Mouse (Mus musculus): Measurements from ENCODE around the gene Gm136. TPM values are rescaled to one million over a fixed set of nuclear protein-coding genes. Genes with fewer than 3 reads are reported as not detected.
"Not testable (repeated sequence)": the region's sequence is repeated elsewhere in the genome, so short reads cannot be mapped to it uniquely, and the experiment has no call there.

Gene Gm136
- total RNA-seq (2021), result not detected
- not detected in 2 replicates for polyA plus RNA-seq (2012; rRNA removed)
- long read RNA-seq, result 0 reads

- no peak for DNase-seq
These were observed at the start of gene Gm136 for GRCm38 (mm10) chr4:34756163-34756562. TSS of gene Gm136 (minus strand) at chr4:34756263.

GRCm38 (mm10) chr4:34801166-34802034 lies 45.3 kb upstream of the Gm136 start:
- DNase-seq, result no peak

- no peak for DNase-seq
These were observed 41.9 kb upstream of the Gm136 start for GRCm38 (mm10) chr4:34798005-34798404.

GRCm38 (mm10) chr4:34797294-34797983 lies 41.4 kb upstream of the Gm136 start:
- DNase-seq, result no peak

GRCm38 (mm10) chr4:34796294-34796693 lies 40.2 kb upstream of the Gm136 start:
- no peak for DNase-seq

DNA sequence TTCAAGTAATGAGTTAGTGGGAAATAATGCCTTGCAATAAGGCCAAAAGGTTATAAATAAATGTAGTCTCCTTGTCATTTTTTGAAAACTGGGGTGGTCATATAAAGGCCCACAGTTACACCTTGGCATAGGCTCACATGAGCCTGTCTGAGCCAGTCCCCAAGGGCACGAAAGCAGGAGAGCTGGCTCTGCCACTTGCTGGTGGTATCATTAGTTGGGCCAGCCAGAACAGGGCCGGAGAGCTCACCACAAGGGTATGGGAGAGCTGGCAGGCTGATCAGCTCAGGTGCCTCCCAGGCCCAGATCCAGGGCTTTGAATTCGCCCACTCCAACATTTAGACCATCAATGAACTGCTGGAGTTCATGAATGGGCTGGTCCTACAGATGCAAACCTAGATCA lies 30.4 kb upstream of the Gm136 start:
- no peak for DNase-seq

GRCm38 (mm10) chr4:34785646-34786045 lies 29.6 kb upstream of the Gm136 start:
- DNase-seq, result no peak

DNA sequence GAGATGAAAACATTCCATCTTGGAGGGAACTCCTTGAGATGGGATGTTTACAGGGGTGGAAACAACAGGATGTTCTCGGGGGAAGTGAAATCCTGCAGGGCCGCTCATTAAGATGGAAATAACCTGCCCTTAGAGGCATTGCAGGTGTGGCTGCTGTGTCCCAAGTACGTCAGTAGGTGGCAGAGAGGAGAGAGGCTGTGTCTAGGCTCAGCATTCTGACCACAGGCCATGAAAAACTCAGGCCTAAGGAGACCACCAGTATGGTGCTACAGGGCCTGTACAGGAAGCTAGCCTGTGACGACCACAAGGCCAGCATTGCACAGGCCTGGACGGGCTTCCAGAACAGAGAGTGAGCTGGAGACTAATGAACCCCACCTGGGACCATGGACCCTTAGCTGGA lies 28.8 kb upstream of the Gm136 start:
- no peak for DNase-seq

- no peak for DNase-seq
These were observed 26.7 kb upstream of the Gm136 start for GRCm38 (mm10) chr4:34782730-34783129.

DNA sequence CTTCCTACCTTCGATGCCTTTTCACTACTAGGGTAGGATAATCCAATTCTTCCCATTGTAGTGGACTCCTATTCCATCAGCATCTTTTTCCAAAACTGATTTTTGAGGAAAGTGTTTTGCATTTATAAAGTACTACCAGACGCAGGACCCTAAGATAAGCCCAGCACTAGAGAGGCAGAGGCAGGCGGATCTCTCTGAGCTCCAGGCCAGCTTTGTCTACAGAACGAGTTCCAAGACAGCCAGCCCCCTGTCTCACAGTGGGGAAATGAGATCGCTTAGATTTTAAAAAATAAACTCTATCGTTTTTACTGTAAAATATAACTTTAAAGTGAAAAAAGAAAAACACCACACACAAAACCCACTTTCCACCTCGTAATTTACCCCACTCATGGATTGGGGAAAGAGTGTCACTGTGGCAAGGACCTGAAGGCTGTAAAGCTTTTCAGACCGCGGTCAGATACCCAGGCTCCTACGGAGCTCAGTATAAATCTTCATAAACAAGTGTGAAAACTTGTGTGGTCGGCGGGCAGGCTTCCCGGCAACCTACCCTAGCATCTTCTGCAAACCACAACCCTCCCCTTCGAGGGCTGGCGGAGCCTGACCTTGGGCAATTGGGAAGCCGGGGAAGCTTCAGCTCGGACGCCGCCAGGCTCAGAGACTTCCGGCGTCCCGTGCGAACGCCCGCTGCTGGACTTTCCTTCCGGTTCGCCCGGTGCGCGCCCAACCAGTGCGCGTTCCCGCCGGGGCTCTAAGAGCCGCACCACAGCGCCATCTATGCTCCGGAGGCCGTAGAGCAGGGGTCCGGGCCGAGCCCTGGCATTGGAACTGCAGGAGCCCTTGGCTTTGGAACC lies 21.8 kb upstream of the Gm136 start, which contains the start of gene Smim8:
Smim8 (minus strand) TSS at position 747 of the 851 bp plus-strand sequence.
- peak; percentile 94 for DNase-seq

GRCm38 (mm10) chr4:34771652-34772371 lies 15.7 kb upstream of the Gm136 start:
- DNase-seq, result no peak

DNA sequence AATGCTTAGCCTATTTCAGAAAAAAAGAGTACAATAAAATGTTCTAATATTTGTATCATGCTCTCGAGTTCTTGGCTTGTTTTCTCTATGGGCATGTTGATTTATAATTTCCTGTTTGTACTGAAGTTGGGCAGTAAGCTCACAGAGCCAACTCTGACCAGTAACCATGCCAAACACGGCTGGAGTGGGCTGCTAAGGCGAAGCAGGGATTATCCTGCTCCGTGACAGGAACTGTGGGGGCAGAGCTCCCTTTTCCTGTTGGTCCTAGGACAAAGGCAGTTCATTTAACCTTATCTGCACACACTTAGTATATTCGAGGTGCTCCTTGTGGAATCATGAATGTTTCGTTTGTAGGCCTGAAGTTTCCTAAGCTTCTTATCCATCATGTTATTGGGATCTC lies 6.8 kb downstream of the Gm136 start:
- peak; percentile 44 for DNase-seq

GRCm38 (mm10) chr4:34734461-34734860 lies 21.6 kb downstream of the Gm136 start:
- no peak for DNase-seq

GRCm38 (mm10) chr4:34733415-34733814 lies 22.6 kb downstream of the Gm136 start:
- not testable (repeated sequence) for DNase-seq

DNA sequence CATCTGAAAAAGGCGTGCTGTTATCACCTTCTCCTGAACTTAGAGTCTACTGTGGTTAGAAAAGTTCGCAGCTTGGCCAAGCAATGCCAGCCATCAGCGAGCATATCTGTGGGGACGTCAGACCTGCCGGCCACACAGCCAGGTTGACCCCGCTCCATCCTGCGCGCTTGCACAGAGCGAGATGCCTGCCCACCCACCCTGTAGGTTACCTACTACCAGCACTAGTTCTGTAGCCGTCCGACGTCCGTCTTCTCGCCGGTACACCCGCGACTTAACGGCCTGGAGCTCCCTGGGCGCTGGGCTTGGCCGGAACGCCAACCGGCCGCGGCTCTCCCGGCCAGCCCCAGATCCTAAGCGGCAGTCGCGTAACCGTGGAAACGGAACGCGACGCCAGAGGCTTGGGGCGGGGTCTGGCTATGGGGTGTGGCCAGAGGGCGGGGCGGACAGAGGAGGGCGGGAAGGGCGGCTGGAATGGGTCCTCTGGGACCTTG lies 26.2 kb downstream of the Gm136 start, which contains the start of gene Cfap206:
Cfap206 (minus strand) TSS at position 356 of the 491 bp plus-strand sequence.
- DNase-seq, result peak; percentile 88

GRCm38 (mm10) chr4:34725710-34726109 lies 30.4 kb downstream of the Gm136 start:
- DNase-seq, result not testable (repeated sequence)

- DNase-seq, result no peak
These were observed 31.8 kb downstream of the Gm136 start for GRCm38 (mm10) chr4:34724306-34724705.

- no peak for DNase-seq
These were observed 32.9 kb downstream of the Gm136 start for GRCm38 (mm10) chr4:34723186-34723585.

- no peak for DNase-seq
These were observed 35.8 kb downstream of the Gm136 start for GRCm38 (mm10) chr4:34720127-34720895.

DNA sequence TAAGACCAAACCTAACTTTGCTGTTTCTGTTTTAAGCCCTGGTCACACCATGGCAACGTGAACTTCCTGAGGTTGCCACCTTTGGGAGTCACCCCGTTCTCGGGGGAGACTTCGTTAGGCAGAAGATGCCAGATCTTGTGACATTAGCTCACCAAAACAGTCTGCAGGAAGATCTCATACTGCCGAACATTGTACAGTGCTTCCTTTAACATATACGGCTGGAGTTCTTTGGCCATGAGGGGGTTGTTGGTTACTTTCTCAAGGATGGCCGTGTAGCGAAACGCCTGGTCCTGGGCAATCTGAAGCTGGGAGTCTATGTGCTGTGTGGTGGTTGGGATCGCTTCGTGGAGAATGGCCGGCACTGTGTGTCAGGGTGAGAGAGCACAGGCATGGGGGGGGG lies 36.6 kb downstream of the Gm136 start:
- DNase-seq, result no peak

Measured in adrenal gland, adult 2 months (tissue).